Mouse (Mus musculus): Measurements from ENCODE around the gene Rhot1.

DNA sequence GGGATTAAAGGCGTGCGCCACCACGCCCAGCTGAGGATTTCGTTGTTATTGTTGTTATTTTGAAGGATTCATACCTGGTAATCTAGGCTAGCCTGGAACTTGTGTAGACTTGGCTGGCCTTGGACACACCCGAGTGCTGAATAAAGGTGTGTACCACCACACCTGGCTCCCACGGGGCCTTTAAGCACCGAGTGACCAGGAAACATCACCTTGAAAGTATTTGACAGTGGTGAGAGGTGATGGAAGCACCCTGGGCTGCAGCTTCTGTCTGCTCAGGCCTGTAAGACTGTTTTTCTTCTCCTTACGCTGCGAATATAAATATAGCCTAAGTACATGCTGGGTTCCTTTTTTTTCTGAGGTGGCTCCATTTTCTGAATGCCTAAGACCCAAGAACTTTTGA lies 40.7 kb upstream of the Rhot1 start:
- TF ChIP-seq POLR2A (IDR thresholded peaks at IDR 0.05; ENCODE audit: insufficient read length, low read depth) (no peak), POLR2AphosphoS2 (IDR thresholded peaks at IDR 0.05; ENCODE audit: insufficient read length, low read depth) (no peak), TCF12 (IDR thresholded peaks at IDR 0.05; ENCODE audit: insufficient read depth, poor library complexity, severe bottlenecking) (no peak), USF1 (IDR thresholded peaks at IDR 0.05; ENCODE audit: low read depth) (no peak), CEBPB (IDR thresholded peaks at IDR 0.05; ENCODE audit: insufficient read depth, poor library complexity, severe bottlenecking) (no peak), E2F4 (IDR thresholded peaks at IDR 0.05; ENCODE audit: insufficient read depth) (no peak), MYOD1 (IDR thresholded peaks at IDR 0.05; ENCODE audit: control insufficient read depth in 1 of 3, insufficient read length in 2 of 3, low read depth in 2 of 3) (no peak), MAX (IDR thresholded peaks at IDR 0.05; ENCODE audit: low read depth) (no peak), MYOG (IDR thresholded peaks at IDR 0.05; ENCODE audit: control insufficient read depth in 1 of 3, insufficient read depth in 1 of 3, insufficient read length in 2 of 3, low read depth in 2 of 3) (no peak), TCF3 (IDR thresholded peaks at IDR 0.05; ENCODE audit: insufficient read length, low read depth) (no peak), SRF (IDR thresholded peaks at IDR 0.05; ENCODE audit: control insufficient read depth, insufficient read length, low read depth) (no peak), REST (IDR thresholded peaks at IDR 0.05; ENCODE audit: insufficient read depth, insufficient read length) (no peak)

Data from myocyte (in vitro differentiated cells).